Mouse (Mus musculus): ENCODE data around the gene Slc45a1.

DNA sequence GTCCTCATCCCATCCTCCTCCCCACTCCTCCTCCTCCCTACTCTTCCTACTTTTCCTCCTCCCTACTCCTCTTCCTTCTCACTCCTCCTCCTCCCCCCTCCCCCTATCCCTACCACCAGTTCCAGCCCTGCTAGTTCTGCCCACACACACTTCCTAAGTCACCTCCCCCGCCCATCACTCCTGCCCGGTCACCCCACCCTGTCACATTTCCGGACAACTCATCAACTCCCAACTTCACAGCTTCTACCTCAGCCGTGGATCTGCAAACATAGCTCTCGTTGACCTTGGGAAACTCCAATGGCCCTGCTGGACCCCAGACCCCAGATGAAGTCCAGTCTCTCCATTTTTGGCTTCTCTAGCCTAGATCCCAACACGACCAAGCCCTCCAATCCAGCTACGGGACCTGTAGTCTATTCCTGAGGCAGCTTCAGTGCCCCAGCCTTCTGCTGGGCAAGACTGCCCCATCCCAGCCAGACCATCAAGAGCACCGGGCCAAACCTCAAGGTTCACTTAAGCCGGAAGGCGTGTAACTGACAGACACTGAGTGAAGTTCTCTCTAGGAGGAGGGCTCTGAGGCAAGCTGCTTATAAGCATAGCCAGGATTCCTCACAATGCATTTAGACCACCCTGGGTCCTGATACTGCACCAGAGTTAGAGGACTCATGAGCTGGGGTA lies 42.6 kb upstream of the Slc45a1 start:
- TF ChIP-seq POLR2AphosphoS2 (IDR thresholded peaks at IDR 0.05; ENCODE audit: insufficient read length, low read depth): no peak
- no peak for TF ChIP-seq POLR2A (IDR thresholded peaks at IDR 0.05; ENCODE audit: insufficient read length, low read depth)
- TF ChIP-seq MYOG (IDR thresholded peaks at IDR 0.05; ENCODE audit: control insufficient read depth in 1 of 3, insufficient read depth in 1 of 3, insufficient read length in 2 of 3, low read depth in 2 of 3): no peak

Data from myocyte (in vitro differentiated cells).